Mouse (Mus musculus) hindbrain, postnatal 0 days (tissue): ENCODE measurements at regions not wholly inside any gene's neighbourhood (a gene's known extent, or its start where the extent isn't known, plus 50 kb on each side); places are given as distances from the start of the nearest gene placed in this dataset.
A peak's percentile ranks its signal among the peaks of the same experiment; 100 is the strongest.

Experiments used
- ATAC-seq: fragments of 200-750 bp; cut with Nextera tagmentation; 2 replicates; pipeline ENCODE4 v1.8.0; 2017; ENCODE audit warnings: mild to moderate bottlenecking, moderate TSS enrichment, moderate library complexity
- DNase-seq: peaks from one replicate; pipeline ENCODE4 v3.0.0-alpha.2; 2015; ENCODE audit warnings: low spot score
- H3K27ac ChIP-seq: fragments of 300-500 bp; sonication (generic); 2 replicates; pipeline ENCODE4 v1.5.1; 2014; ENCODE audit warnings: mild to moderate bottlenecking
- H3K27me3 ChIP-seq: fragments of 300-500 bp; sonication (generic); 2 replicates; pipeline ENCODE4 v1.6.1; 2014; ENCODE audit warnings: low read length, mixed read lengths; ENCODE audit not compliant: insufficient read depth
- H3K36me3 ChIP-seq: fragments of 300-500 bp; sonication (generic); 2 replicates; pipeline ENCODE4 v1.6.1; 2014; ENCODE audit warnings: low read length, mixed read lengths; ENCODE audit not compliant: insufficient read depth
- H3K4me1 ChIP-seq: fragments of 300-500 bp; sonication (generic); 2 replicates; pipeline ENCODE4 v1.6.1; 2014; ENCODE audit warnings: antibody characterized with exemption, low read length, mixed read lengths; ENCODE audit not compliant: insufficient read depth
- H3K4me2 ChIP-seq: fragments of 300-500 bp; sonication (generic); 2 replicates; pipeline ENCODE4 v1.6.1; 2014; ENCODE audit warnings: low read depth, mild to moderate bottlenecking, low read length, moderate library complexity, mixed read lengths
- H3K4me3 ChIP-seq: fragments of 300-500 bp; sonication (generic); 2 replicates; pipeline ENCODE4 v1.5.1; 2014; ENCODE audit warnings: low read length
- H3K9ac ChIP-seq: fragments of 300-500 bp; sonication (generic); replicated peaks from 2 replicates; pipeline ENCODE4 v1.6.1; 2014; ENCODE audit warnings: mild to moderate bottlenecking, low read length, moderate library complexity, mixed read lengths
- H3K9me3 ChIP-seq: fragments of 300-500 bp; sonication (generic); 2 replicates; pipeline ENCODE4 v1.6.1; 2016; ENCODE audit warnings: low read length, mixed read lengths
- CTCF ChIP-seq: IDR thresholded peaks from 2 replicates; pipeline ENCODE4 v1.5.1; 2016; ENCODE audit warnings: antibody characterized with exemption, control low read depth, low read depth
- WGBS: fragments of 180-500 bp; shearing (Covaris S2); extraction: QIAGEN DNeasy Blood & Tissue Kit; methylation state at CpG from one replicate; pipeline ENCODE4 v1.1.7; 2014; 5-methylcytosine and 5-hydroxymethylcytosine counted together

- H3K9me3 ChIP-seq: no peaks in the 10 kb centered on the region
- no peaks in the 10 kb centered on the region for H3K36me3 ChIP-seq
- H3K27ac ChIP-seq: no peak overlapping the region
- no peaks in the 10 kb centered on the region for H3K4me1 ChIP-seq
- peak; percentile 21 for TF ChIP-seq CTCF
- WGBS: 78% methylated on average over 2 of the region's 2 CpGs
- H3K9ac ChIP-seq: no peak overlapping the region
- H3K4me2 ChIP-seq: no peak overlapping the region
- no peak for ATAC-seq
- peak; percentile 10 for DNase-seq
- H3K4me3 ChIP-seq: no peak overlapping the region
- H3K27me3 ChIP-seq: no peaks in the 10 kb centered on the region
Measured at GRCm38 (mm10) chr16:19146290-19146983, 167.4 kb downstream of the Olfr164 start.
